Mouse (Mus musculus) hindbrain, embryonic 15.5 days (tissue): ENCODE measurements at regions not wholly inside any gene's neighbourhood (a gene's known extent, or its start where the extent isn't known, plus 50 kb on each side); places are given as distances from the start of the nearest gene placed in this dataset.
A peak's percentile ranks its signal among the peaks of the same experiment; 100 is the strongest.

Experiments used
- ATAC-seq: fragments of 200-750 bp; cut with Nextera tagmentation; 2 replicates; pipeline ENCODE4 v1.8.0; 2017; ENCODE audit warnings: low read depth, moderate number of reproducible peaks, moderate TSS enrichment; ENCODE audit not compliant: low FRiP score
- H3K27ac ChIP-seq: fragments of 300-500 bp; sonication (generic); replicated peaks from 2 replicates; pipeline ENCODE4 v1.5.1; 2015; ENCODE audit warnings: mild to moderate bottlenecking, inconsistent platforms
- H3K27me3 ChIP-seq: fragments of 300-500 bp; sonication (generic); 2 replicates; pipeline ENCODE4 v1.6.1; 2015; ENCODE audit warnings: control low read depth, inconsistent platforms
- H3K36me3 ChIP-seq: fragments of 300-500 bp; sonication (generic); 2 replicates; pipeline ENCODE4 v1.6.1; 2015; ENCODE audit warnings: control low read depth, inconsistent platforms
- H3K4me1 ChIP-seq: fragments of 300-500 bp; sonication (generic); replicated peaks from 2 replicates; pipeline ENCODE4 v1.6.1; 2015; ENCODE audit warnings: control low read depth, inconsistent platforms
- H3K4me2 ChIP-seq: fragments of 300-500 bp; sonication (generic); 2 replicates; pipeline ENCODE4 v1.6.1; 2015; ENCODE audit warnings: moderate library complexity, mild to moderate bottlenecking, inconsistent platforms
- H3K4me3 ChIP-seq: fragments of 300-500 bp; sonication (generic); 2 replicates; pipeline ENCODE4 v1.5.1; 2015; ENCODE audit warnings: mild to moderate bottlenecking, inconsistent platforms
- H3K9ac ChIP-seq: fragments of 300-500 bp; sonication (generic); 2 replicates; pipeline ENCODE4 v1.6.1; 2015; ENCODE audit warnings: inconsistent platforms
- H3K9me3 ChIP-seq: fragments of 300-500 bp; sonication (generic); 2 replicates; pipeline ENCODE4 v1.6.1; 2016; ENCODE audit warnings: control low read depth, inconsistent platforms
- WGBS: fragments of 180-500 bp; shearing (Covaris S2); methylation state at CpG from one replicate; pipeline ENCODE4 v1.1.7; 2015; 5-methylcytosine and 5-hydroxymethylcytosine counted together

DNA sequence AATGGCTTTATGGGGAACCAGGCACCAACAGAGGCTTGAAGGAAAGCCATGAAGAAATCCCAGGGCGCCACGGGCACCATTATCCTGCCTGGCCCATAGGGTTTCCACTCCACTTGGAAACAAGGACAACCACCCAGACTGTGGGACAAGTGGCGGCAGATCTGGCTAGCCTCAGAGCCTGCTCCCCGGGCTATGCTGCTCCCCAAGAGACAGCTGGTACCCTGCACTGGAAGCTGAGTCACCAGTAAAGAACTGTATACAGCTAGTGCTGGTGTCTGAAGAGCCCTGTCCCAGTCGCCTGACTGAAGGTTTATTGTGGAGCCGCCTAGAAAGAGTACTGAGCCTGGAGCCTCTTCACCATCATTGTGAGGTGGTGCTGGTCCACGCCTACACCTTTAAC is 140.6 kb upstream of the Zfp703 start:
- H3K4me2 ChIP-seq, result no peak overlapping the region
- H3K27ac ChIP-seq, result no peak overlapping the region
- WGBS, result 92% methylated on average over 7 of the region's 7 CpGs
- H3K27me3 ChIP-seq, result 0 out of 2 replicates have a peak, but pooled peaks cover 4% of the 10 kb centered on the region
- H3K36me3 ChIP-seq, result no peaks in the 10 kb centered on the region
- H3K9me3 ChIP-seq, result no peaks in the 10 kb centered on the region
- no peak overlapping the region for H3K9ac ChIP-seq
- 0 out of 2 replicates have a peak, but pooled peaks cover 2% of the 10 kb centered on the region for H3K4me1 ChIP-seq
- H3K4me3 ChIP-seq, result no peak overlapping the region
- no peak for ATAC-seq

DNA sequence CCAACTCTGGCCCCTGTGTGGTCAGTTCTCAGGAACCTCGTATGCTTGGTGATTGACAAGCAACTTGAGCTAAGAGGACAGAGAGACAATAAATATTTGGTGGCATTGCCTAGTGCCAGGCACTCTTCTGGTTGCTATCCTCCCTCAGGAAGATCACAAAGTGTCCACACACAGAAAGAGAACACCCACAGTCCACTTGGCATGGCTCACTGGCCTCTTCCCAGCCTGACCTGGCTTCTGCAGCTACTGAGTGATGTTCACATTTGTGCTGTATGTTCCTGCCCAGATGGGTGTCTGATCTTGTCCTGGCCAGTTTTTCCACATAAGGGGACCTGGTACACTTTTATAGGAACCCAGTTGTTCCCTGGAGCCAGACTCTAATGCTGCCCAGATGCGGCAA is 136.8 kb upstream of the Zfp703 start:
- H3K36me3 ChIP-seq, result no peaks in the 10 kb centered on the region
- H3K4me2 ChIP-seq, result no peak overlapping the region
- no peaks in the 10 kb centered on the region for H3K27me3 ChIP-seq
- no peaks in the 10 kb centered on the region for H3K9me3 ChIP-seq
- H3K4me1 ChIP-seq, result no peaks in the 10 kb centered on the region
- 26% methylated on average over 2 of the region's 2 CpGs for WGBS
- H3K9ac ChIP-seq, result no peak overlapping the region
- no peak for ATAC-seq
- H3K27ac ChIP-seq, result no peak overlapping the region
- no peak overlapping the region for H3K4me3 ChIP-seq

DNA sequence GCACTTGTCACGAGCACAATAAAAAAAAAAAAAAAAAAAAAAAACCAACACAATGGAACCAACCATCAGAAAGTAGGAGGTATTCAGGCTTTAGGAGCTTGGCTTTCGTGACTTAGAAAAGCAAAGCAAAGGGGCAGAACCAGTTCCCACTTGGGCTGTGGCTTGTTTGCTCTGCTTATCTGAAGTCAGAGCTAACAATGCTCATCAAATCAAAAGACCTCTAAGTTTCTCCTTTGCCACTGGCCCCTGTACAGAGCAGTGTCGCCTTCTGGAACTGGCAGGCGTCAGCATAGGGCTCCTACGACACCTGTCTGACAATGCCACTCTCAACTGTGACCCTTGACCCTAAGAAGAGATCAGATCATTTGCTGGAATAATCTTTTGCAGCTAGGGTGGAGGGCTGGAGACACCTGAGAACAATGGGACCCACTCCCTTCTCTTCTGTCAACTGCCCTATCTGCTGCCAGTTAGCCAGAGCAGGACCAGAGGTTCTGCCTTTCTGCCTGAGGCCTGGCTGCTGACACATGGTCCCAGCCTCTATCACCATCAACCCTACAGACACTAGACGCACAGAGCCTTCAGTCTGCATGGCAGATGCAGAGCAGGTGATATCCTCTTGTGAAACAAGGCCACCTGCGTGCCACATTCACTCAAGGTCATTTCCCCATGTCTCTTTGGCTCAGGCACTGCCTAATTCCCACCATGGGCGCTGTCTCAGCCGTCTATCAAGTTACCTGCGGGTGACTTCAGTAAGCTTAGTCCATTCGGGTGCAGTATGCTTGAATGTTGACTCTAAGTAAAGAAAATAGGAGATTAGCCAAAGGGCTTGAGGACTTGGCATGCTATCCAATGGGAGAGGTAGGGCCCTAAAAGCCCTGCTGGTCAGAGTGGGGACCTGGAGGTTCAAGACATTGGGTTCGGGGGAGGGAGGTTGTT is 136.1 kb upstream of the Zfp703 start:
- no peaks in the 10 kb centered on the region for H3K36me3 ChIP-seq
- no peak overlapping the region for H3K9ac ChIP-seq
- no peak overlapping the region for H3K4me3 ChIP-seq
- no peaks in the 10 kb centered on the region for H3K4me1 ChIP-seq
- H3K27ac ChIP-seq, result no peak overlapping the region
- ATAC-seq, result no peak
- no peak overlapping the region for H3K4me2 ChIP-seq
- 65% methylated on average over 12 of the region's 12 CpGs for WGBS
- H3K27me3 ChIP-seq, result no peaks in the 10 kb centered on the region
- H3K9me3 ChIP-seq, result no peaks in the 10 kb centered on the region

DNA sequence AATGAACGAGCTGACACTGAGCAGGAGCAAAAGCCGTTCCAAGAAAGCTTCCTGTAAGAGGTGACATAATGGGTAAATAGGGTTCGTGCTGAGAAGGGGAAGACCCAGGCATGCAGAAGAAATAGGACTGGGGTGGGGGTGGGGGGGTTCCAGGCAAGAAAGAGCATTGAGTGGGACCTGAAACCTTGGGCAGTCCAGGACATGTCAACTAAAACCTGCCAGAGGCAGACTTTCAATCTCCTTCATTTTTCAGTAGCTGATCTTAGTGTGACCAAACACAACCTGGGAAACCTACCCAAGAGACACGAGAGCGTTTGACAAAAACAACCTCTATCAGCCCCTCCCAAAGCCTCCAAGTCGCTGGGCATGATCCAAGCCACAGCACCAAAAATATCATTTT is 133.4 kb upstream of the Zfp703 start:
- H3K36me3 ChIP-seq, result no peaks in the 10 kb centered on the region
- no peaks in the 10 kb centered on the region for H3K9me3 ChIP-seq
- 51% methylated on average over 6 of the region's 6 CpGs for WGBS
- no peak overlapping the region for H3K9ac ChIP-seq
- H3K4me2 ChIP-seq, result no peak overlapping the region
- no peak for ATAC-seq
- no peak overlapping the region for H3K27ac ChIP-seq
- H3K4me1 ChIP-seq, result no peaks in the 10 kb centered on the region
- no peak overlapping the region for H3K4me3 ChIP-seq
- H3K27me3 ChIP-seq, result no peaks in the 10 kb centered on the region

DNA sequence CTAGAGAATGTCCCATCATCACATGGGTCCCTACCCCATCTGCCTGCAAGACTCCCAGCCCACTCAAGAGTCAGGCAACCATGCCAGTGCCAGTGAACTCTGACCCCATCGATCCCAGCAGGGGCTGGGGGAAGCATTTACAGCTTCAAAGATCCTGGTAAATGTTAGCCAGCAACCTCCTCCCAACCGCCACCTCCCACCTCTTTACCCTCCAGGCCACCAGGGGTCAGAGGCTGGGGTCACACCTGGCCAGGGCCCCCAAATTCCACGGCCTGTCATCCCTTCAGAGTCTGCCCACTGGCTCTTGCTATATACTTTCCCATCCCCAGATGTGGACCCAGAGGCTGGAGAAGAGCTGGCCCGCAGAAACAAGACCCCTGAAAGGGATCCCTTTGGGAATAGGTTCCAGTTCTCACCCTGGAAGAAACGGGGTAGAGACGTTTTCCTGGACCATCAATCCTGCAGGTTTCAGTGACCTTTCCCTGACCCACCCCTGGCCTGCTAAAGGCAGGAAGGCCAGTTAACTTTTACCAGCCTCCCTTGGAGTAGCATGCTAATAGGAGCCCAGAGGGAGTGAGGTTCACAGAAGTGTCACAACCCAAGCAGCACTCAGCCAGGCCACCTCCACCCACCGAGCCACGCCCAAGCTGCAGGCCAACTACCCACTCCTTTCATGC is 132.9 kb upstream of the Zfp703 start:
- 45% methylated on average over 8 of the region's 8 CpGs for WGBS
- H3K4me3 ChIP-seq, result no peak overlapping the region
- no peaks in the 10 kb centered on the region for H3K27me3 ChIP-seq
- H3K36me3 ChIP-seq, result no peaks in the 10 kb centered on the region
- no peak for ATAC-seq
- peaks cover 5% of the 10 kb centered on the region for H3K4me1 ChIP-seq
- no peaks in the 10 kb centered on the region for H3K9me3 ChIP-seq
- no peak overlapping the region for H3K4me2 ChIP-seq
- H3K9ac ChIP-seq, result no peak overlapping the region
- H3K27ac ChIP-seq, result no peak overlapping the region

DNA sequence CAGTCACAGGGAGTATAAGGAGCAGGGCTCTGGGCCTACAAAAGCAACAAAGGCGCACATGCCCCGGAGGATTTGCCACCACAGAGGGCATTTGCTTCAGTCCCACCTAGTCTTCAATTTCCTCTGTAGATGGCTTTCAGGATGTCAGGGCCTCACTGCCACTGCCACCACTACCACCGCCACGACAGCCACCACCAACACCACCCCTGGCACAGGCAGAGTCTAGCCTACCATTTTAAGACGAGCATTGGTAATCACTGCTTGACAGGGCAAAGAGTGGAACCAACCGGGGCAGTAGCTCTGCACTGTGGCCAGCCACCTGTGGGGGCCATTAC is 132.3 kb upstream of the Zfp703 start:
- Histone ChIP-seq H3K9me3 (no peaks in the 10 kb centered on the region), H3K36me3 (no peaks in the 10 kb centered on the region), H3K27ac (no peak overlapping the region), H3K27me3 (no peaks in the 10 kb centered on the region), H3K9ac (no peak overlapping the region), H3K4me2 (no peak overlapping the region), H3K4me1 (peaks cover 6% of the 10 kb centered on the region), H3K4me3 (no peak overlapping the region)
- 78% methylated on average over 6 of the region's 6 CpGs for WGBS
- no peak for ATAC-seq

DNA sequence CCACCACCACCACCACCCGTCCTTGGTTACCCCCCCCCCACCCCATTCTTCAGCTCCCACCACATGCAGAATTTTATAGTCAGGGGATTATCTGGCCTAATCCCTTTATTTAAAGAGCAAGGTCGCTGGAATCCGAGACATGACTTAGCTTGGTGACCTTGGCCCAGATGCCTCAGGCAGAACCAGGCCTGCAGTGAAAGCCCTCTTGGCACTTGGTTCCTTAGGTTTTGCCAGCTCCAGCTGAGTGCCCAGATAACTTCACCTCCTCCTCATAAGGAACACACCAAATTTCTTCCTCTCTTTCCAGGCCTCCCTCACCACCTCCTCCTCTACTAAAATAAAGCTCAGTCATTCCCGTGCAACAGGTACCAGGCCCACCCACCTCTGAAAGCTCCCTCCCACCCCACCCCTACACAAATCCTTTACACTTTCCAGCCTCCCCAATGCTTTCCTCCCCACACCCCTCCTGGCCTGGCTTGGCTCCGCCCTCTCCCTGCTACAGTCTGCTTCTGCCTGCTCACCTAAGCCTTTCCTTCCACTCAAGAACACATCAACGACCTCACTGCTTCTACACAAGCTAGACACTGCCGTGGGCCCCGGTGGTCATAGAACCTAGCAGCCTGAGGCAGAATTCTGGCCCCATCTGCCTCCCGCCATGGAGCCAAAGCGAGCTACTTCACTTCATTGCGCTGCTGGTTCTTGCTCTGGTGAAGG is 131.5 kb upstream of the Zfp703 start:
- no peak overlapping the region for H3K9ac ChIP-seq
- H3K36me3 ChIP-seq, result no peaks in the 10 kb centered on the region
- WGBS, result 68% methylated on average over 11 of the region's 11 CpGs
- no peaks in the 10 kb centered on the region for H3K9me3 ChIP-seq
- H3K4me1 ChIP-seq, result peaks cover 6% of the 10 kb centered on the region
- H3K4me2 ChIP-seq, result no peak overlapping the region
- no peak for ATAC-seq
- no peaks in the 10 kb centered on the region for H3K27me3 ChIP-seq
- no peak overlapping the region for H3K27ac ChIP-seq
- H3K4me3 ChIP-seq, result no peak overlapping the region

DNA sequence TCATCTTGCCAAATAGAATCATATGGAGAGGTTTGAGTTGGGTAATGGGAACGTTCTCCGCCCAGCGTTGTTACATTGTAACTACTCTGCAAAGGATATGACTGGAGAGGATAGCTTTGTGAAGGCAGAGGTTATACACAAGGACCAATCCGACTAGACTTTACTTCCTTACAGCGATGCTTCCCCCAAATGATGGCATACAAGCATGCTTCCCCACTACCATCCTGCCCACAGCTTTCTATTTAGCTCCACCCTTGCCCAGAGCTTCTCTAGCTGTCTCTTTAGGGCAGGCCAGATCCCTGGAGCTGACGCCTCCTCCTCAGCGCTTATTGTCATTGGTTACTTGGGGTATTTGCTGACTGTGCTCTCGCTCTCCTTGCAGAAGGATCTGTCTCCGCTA is 130.1 kb upstream of the Zfp703 start:
- H3K4me2 ChIP-seq, result no peak overlapping the region
- no peaks in the 10 kb centered on the region for H3K27me3 ChIP-seq
- H3K36me3 ChIP-seq, result no peaks in the 10 kb centered on the region
- no peaks in the 10 kb centered on the region for H3K9me3 ChIP-seq
- no peak for ATAC-seq
- H3K4me1 ChIP-seq, result peaks cover 8% of the 10 kb centered on the region
- no peak overlapping the region for H3K9ac ChIP-seq
- WGBS, result 69% methylated on average over 9 of the region's 9 CpGs
- H3K4me3 ChIP-seq, result no peak overlapping the region
- no peak overlapping the region for H3K27ac ChIP-seq

DNA sequence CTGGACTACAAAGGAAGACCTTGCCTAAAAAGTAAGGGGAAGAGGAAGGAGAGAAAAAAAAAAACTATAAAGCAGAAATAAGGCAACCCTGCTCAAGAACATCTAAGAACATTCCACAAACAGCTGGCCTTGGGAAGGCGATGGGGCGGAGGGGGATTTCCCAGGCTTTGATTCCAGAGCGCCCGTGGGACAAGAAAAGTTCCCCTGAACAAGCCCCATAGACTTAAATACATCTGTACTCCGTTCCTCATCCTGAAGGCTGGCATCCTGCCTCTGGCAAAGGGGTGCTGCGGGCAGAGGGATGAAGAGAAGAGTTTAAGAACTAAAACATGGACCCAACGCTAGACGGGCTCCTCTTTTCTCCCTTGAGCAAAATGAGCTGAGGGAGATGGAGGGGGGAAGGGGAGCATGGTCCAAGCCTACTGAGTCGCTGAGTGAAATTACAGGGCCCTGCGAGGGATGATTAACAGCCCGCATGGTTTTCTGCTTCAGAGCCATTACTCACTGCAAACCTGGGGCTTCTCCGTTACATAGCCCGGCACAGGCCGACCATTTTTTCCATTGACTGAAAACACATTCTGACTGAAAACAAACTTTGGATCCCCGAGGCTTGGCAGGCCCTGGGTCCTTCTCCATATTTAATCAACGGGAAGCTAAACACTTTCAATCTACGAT is 128.9 kb upstream of the Zfp703 start:
- no peak overlapping the region for H3K4me3 ChIP-seq
- no peak overlapping the region for H3K4me2 ChIP-seq
- H3K9ac ChIP-seq, result no peak overlapping the region
- no peaks in the 10 kb centered on the region for H3K9me3 ChIP-seq
- WGBS, result 64% methylated on average over 17 of the region's 17 CpGs
- H3K4me1 ChIP-seq, result peaks cover 8% of the 10 kb centered on the region
- no peaks in the 10 kb centered on the region for H3K36me3 ChIP-seq
- ATAC-seq, result no peak
- peak overlapping the region; percentile 48; the same call in 1 of the 2 replicates for H3K27ac ChIP-seq
- no peaks in the 10 kb centered on the region for H3K27me3 ChIP-seq

DNA sequence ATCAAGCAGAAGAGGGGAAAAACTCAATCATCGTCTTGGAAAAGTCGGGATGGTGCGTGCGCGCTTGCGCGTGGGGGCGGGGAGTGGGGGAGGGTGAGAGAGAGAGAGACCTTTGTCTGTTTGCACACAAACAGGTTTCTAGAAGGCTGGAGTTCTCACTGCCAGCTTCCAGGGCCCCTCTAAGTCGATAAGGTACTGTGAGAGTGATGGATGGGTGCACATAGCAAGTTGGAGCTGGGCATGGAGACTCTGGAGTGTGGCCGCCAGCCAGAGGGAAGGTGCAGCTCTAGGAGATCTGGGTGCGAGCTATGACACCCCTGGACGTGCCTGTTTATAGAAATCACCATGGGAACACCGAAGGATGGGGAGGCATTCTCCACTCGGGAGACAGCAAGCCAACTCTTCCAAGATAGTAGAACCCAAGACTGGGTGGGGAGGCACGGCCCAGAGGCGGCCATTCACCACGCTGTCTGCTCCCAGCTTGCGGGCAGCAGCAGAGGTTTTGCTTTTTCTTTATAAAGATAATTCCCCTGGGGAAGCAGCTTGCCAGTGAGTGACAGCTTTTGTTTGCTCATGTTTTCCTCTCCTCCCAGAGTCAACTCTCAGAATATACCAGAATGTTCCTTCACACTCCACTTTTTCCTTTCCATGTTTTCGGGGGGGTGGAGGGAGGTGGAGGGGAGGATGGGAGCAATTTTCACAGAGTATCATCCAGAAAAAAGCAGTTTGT is 128.0 kb upstream of the Zfp703 start:
- no peaks in the 10 kb centered on the region for H3K27me3 ChIP-seq
- no peak overlapping the region for H3K4me2 ChIP-seq
- ATAC-seq, result no peak
- no peaks in the 10 kb centered on the region for H3K36me3 ChIP-seq
- H3K4me1 ChIP-seq, result peaks cover 8% of the 10 kb centered on the region
- peak overlapping the region; percentile 48 for H3K27ac ChIP-seq
- H3K4me3 ChIP-seq, result no peak overlapping the region
- 65% methylated on average over 19 of the region's 19 CpGs for WGBS
- H3K9me3 ChIP-seq, result no peaks in the 10 kb centered on the region
- no peak overlapping the region for H3K9ac ChIP-seq
